Mouse (Mus musculus) heart, postnatal 0 days (tissue): Measurements from ENCODE around the gene Atp10a. TPM values are rescaled to one million over a fixed set of nuclear protein-coding genes. Genes with fewer than 3 reads are reported as not detected.

ENCODE experiments used
- ATAC-seq: fragments of 200-750 bp; cut with Nextera tagmentation; 2 replicates; pipeline ENCODE4 v1.8.0; 2017; ENCODE audit warnings: low read depth, moderate number of reproducible peaks, moderate library complexity; ENCODE audit not compliant: insufficient read depth
- DNase-seq: peaks from one replicate; pipeline ENCODE4 v3.0.0-alpha.2; 2016; ENCODE audit warnings: low spot score
- H3K27ac ChIP-seq: fragments of 300-500 bp; sonication (generic); 2 replicates; pipeline ENCODE4 v1.5.1; 2014; ENCODE audit warnings: low read depth, mild to moderate bottlenecking
- H3K27me3 ChIP-seq: fragments of 300-500 bp; sonication (generic); 2 replicates; pipeline ENCODE4 v1.6.1; 2014; ENCODE audit warnings: low read length, mixed read lengths; ENCODE audit not compliant: control insufficient read depth, insufficient read depth
- H3K36me3 ChIP-seq: fragments of 300-500 bp; sonication (generic); replicated peaks from 2 replicates; pipeline ENCODE4 v1.6.1; 2014; ENCODE audit warnings: low read length, mixed read lengths; ENCODE audit not compliant: control insufficient read depth, insufficient read depth
- H3K4me1 ChIP-seq: fragments of 300-500 bp; sonication (generic); 2 replicates; pipeline ENCODE4 v1.6.1; 2014; ENCODE audit warnings: antibody characterized with exemption; ENCODE audit not compliant: control insufficient read depth, insufficient read depth
- H3K4me2 ChIP-seq: fragments of 300-500 bp; sonication (generic); 2 replicates; pipeline ENCODE4 v1.6.1; 2014; ENCODE audit warnings: low read depth, mild to moderate bottlenecking, low read length, moderate library complexity
- H3K4me3 ChIP-seq: fragments of 300-500 bp; sonication (generic); 2 replicates; pipeline ENCODE4 v1.5.1; 2014; ENCODE audit warnings: low read depth, low read length
- H3K9ac ChIP-seq: fragments of 300-500 bp; sonication (generic); replicated peaks from 2 replicates; pipeline ENCODE4 v1.6.1; 2014; ENCODE audit warnings: low read depth, low read length, mixed read lengths
- H3K9me3 ChIP-seq: fragments of 300-500 bp; sonication (generic); replicated peaks from 2 replicates; pipeline ENCODE4 v1.6.1; 2016; ENCODE audit warnings: low read length; ENCODE audit not compliant: control insufficient read depth
- CTCF ChIP-seq: IDR thresholded peaks from 2 replicates; pipeline ENCODE4 v1.5.1; 2016; ENCODE audit warnings: antibody characterized with exemption, control low read depth, low read depth
- EP300 ChIP-seq: IDR thresholded peaks from 2 replicates; pipeline ENCODE4 v1.6.1; 2016; ENCODE audit warnings: antibody characterized with exemption, low read depth
- WGBS: fragments of 180-500 bp; shearing (Covaris S2); extraction: QIAGEN DNeasy Blood & Tissue Kit; methylation state at CpG from one replicate; pipeline ENCODE4 v1.1.7; 2014; 5-methylcytosine and 5-hydroxymethylcytosine counted together
- polyA plus RNA-seq: library from polyadenylated mRNA; unstranded; fragments of >200 nt; fragmentation: Nextera tagmentation; extraction: Ambion mirVana; gene quantifications from 2 replicates; pipeline ENCODE4 v1.2.1, GENCODE M21; 2015
- total RNA-seq: library from RNA; depleted of rRNA; stranded (reverse); fragments of >200 nt; gene quantifications from 2 replicates; pipeline ENCODE4 v1.2.3, GENCODE M21; 2014; ENCODE audit warnings: low replicate concordance

Gene Atp10a
- total and polyA plus RNA-seq, 2 experiments from 2014 or later = 0.41 to 3.1 TPM

GRCm38 (mm10) chr7:58711811-58712210 is 55.8 kb downstream of the Atp10a start:
- no peaks in the 10 kb centered on the region for H3K27me3 ChIP-seq
- H3K36me3 ChIP-seq = no peaks in the 10 kb centered on the region
- TF ChIP-seq CTCF = no peak
- TF ChIP-seq EP300 = no peak
- H3K4me1 ChIP-seq = 0 out of 2 replicates have a peak, but pooled peaks cover 3% of the 10 kb centered on the region
- ATAC-seq (no peak), DNase-seq (no peak)
- no peak overlapping the region for H3K27ac ChIP-seq
- H3K4me2 ChIP-seq = peak overlapping the region; percentile 25; the same call in 1 of the 2 replicates
- no peak overlapping the region for H3K9ac ChIP-seq
- WGBS = 70% methylated on average over 7 of the region's 7 CpGs
- no peak overlapping the region; the same call in 1 of the 2 replicates for H3K4me3 ChIP-seq
- H3K9me3 ChIP-seq = no peaks in the 10 kb centered on the region

GRCm38 (mm10) chr7:58715576-58716144 is 59.7 kb downstream of the Atp10a start:
- Histone ChIP-seq H3K9me3 (no peaks in the 10 kb centered on the region), H3K4me3 (no peak overlapping the region), H3K4me2 (no peak overlapping the region), H3K36me3 (no peaks in the 10 kb centered on the region), H3K27ac (no peak overlapping the region), H3K4me1 (0 out of 2 replicates have a peak, but pooled peaks cover 14% of the 10 kb centered on the region), H3K27me3 (no peaks in the 10 kb centered on the region), H3K9ac (no peak overlapping the region)
- 56% methylated on average over 1 of the region's 1 CpGs for WGBS
- TF ChIP-seq EP300 (no peak), CTCF (no peak)
- no peak for ATAC-seq
- no peak for DNase-seq

- 82% methylated on average over 3 of the region's 3 CpGs for WGBS
- Histone ChIP-seq H3K4me2 (no peak overlapping the region), H3K9me3 (no peaks in the 10 kb centered on the region), H3K27me3 (no peaks in the 10 kb centered on the region), H3K36me3 (no peaks in the 10 kb centered on the region), H3K4me3 (no peak overlapping the region), H3K9ac (no peak overlapping the region), H3K27ac (no peak overlapping the region), H3K4me1 (0 out of 2 replicates have a peak, but pooled peaks cover 14% of the 10 kb centered on the region)
- no peak for TF ChIP-seq EP300
- no peak for TF ChIP-seq CTCF
- DNase-seq (no peak), ATAC-seq (no peak)
Measured at GRCm38 (mm10) chr7:58716626-58717025, 60.7 kb downstream of the Atp10a start.

GRCm38 (mm10) chr7:58718556-58718955 is 62.6 kb downstream of the Atp10a start:
- no peak overlapping the region for H3K4me2 ChIP-seq
- no peaks in the 10 kb centered on the region for H3K36me3 ChIP-seq
- H3K9ac ChIP-seq = no peak overlapping the region
- no peak overlapping the region for H3K4me3 ChIP-seq
- TF ChIP-seq CTCF (no peak), EP300 (no peak)
- 0 out of 2 replicates have a peak, but pooled peaks cover 14% of the 10 kb centered on the region for H3K4me1 ChIP-seq
- no peak for DNase-seq
- ATAC-seq = no peak
- no peaks in the 10 kb centered on the region for H3K27me3 ChIP-seq
- H3K9me3 ChIP-seq = no peaks in the 10 kb centered on the region
- H3K27ac ChIP-seq = no peak overlapping the region
- 78% methylated on average over 2 of the region's 2 CpGs for WGBS

- Histone ChIP-seq H3K27ac (no peak overlapping the region), H3K4me1 (0 out of 2 replicates have a peak, but pooled peaks cover 14% of the 10 kb centered on the region), H3K4me2 (no peak overlapping the region), H3K4me3 (no peak overlapping the region), H3K27me3 (no peaks in the 10 kb centered on the region), H3K9me3 (no peaks in the 10 kb centered on the region), H3K36me3 (no peaks in the 10 kb centered on the region), H3K9ac (no peak overlapping the region)
- 71% methylated on average over 4 of the region's 4 CpGs for WGBS
- ATAC-seq (no peak), DNase-seq (no peak)
- TF ChIP-seq CTCF (no peak), EP300 (no peak)
Measured at GRCm38 (mm10) chr7:58719218-58719938, 63.4 kb downstream of the Atp10a start.
